Mouse (Mus musculus) testis, adult 2 months (tissue): ENCODE data around the gene Prdm16. TPM values are rescaled to one million over a fixed set of nuclear protein-coding genes. Genes with fewer than 3 reads are reported as not detected.

Experiments
- H3K27ac ChIP-seq: fragments of 200-500 bp; 2 replicates; pipeline ENCODE4 v1.5.1; 2012; ENCODE audit warnings: low read depth, low read length; ENCODE audit not compliant: control insufficient read depth, insufficient read depth
- H3K27me3 ChIP-seq: fragments of 200-500 bp; 2 replicates; pipeline ENCODE4 v1.6.1; 2012; ENCODE audit warnings: mild to moderate bottlenecking, low read length, moderate library complexity; ENCODE audit not compliant: control insufficient read depth, insufficient read depth
- H3K36me3 ChIP-seq: fragments of 200-500 bp; 2 replicates; pipeline ENCODE4 v1.6.1; 2012; ENCODE audit warnings: mild to moderate bottlenecking, low read length; ENCODE audit not compliant: control insufficient read depth, insufficient read depth
- H3K4me1 ChIP-seq: fragments of 200-500 bp; 2 replicates; pipeline ENCODE4 v1.6.1; 2012; ENCODE audit warnings: low read length; ENCODE audit not compliant: control insufficient read depth, insufficient read depth
- H3K4me3 ChIP-seq: fragments of 200-500 bp; 2 replicates; pipeline ENCODE4 v1.5.1; 2012; ENCODE audit warnings: low read depth, mild to moderate bottlenecking, low read length, moderate library complexity, mixed read lengths; ENCODE audit not compliant: control insufficient read depth
- CTCF ChIP-seq: fragments of 200-500 bp; IDR thresholded peaks from 2 replicates; pipeline ENCODE4 v1.5.1; 2012; ENCODE audit warnings: low read depth, mild to moderate bottlenecking, inconsistent platforms, low read length, moderate library complexity; ENCODE audit not compliant: control insufficient read depth, insufficient read depth, insufficient replicate concordance
- POLR2A ChIP-seq: fragments of 200-500 bp; IDR thresholded peaks from 2 replicates; pipeline ENCODE4 v1.6.1; 2012; ENCODE audit warnings: low read depth, mild to moderate bottlenecking, inconsistent platforms, low read length, moderate library complexity; ENCODE audit not compliant: control insufficient read depth
- polyA plus RNA-seq: library from polyadenylated mRNA; depleted of rRNA; stranded (reverse); fragments of >200 nt; gene quantifications from 2 replicates; pipeline ENCODE4 v1.2.3, GENCODE M21; 2012

Gene Prdm16
- polyA plus RNA-seq, 1 experiment = 3.0 TPM

DNA sequence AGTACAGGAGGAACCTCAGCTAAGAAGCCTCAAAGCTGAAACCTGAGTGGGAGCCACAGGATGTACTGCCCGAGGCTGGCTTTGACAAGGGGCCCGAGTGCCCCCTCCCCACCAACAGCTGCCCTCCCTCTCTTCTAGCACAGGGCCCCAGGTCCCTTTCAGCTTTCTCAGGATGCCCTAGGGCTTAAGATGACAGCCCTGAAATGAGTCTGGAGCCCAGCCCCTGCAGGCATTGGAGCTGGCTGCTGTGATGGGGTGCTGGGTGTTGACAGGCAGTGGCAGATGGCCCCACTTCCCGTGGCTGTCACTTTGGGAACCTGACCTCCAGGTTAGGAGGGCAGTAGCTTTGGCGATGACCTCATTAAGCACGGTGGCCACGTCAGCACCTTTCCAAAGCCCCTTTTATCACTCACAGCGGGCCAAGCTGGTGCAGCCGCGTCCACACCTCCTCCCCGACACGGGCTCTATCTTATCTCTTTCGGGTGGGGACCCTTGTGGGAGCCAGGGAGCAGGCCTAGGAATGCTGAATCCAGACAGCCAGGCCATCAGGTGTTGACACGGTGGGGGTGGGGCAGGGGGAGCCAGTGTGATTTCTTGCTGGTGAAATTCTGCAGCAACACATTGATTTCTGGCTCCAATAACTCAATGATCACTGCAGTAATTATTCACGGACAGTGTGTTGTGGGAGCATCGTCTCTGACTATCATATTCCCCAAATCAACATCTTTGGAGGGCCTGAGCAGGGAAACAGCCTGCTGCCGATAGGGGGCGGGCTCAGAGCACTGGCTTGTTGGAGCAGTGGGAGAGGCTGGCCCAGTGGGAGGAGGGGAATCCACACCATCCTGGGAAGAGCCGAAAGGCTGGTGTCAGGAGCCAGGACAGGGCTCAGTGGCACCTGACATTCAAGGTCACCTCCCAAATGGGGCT lies 243.2 kb downstream of the Prdm16 start:
- Histone ChIP-seq H3K36me3 (no peaks in the 10 kb centered on the region), H3K4me3 (no peak overlapping the region), H3K4me1 (no peaks in the 10 kb centered on the region; the same call in 1 of the 2 replicates), H3K27me3 (no peaks in the 10 kb centered on the region), H3K27ac (no peak overlapping the region)
- TF ChIP-seq POLR2A = no peak
- TF ChIP-seq CTCF = 0 out of 2 replicates have a peak, but pooled peaks have one; percentile 15

- Histone ChIP-seq H3K27me3 (no peaks in the 10 kb centered on the region), H3K4me3 (no peak overlapping the region), H3K27ac (no peak overlapping the region), H3K36me3 (no peaks in the 10 kb centered on the region), H3K4me1 (no peaks in the 10 kb centered on the region; the same call in 1 of the 2 replicates)
- TF ChIP-seq CTCF (no peak), POLR2A (no peak)
These were observed 244.0 kb downstream of the Prdm16 start for GRCm38 (mm10) chr4:154392641-154393040.

DNA sequence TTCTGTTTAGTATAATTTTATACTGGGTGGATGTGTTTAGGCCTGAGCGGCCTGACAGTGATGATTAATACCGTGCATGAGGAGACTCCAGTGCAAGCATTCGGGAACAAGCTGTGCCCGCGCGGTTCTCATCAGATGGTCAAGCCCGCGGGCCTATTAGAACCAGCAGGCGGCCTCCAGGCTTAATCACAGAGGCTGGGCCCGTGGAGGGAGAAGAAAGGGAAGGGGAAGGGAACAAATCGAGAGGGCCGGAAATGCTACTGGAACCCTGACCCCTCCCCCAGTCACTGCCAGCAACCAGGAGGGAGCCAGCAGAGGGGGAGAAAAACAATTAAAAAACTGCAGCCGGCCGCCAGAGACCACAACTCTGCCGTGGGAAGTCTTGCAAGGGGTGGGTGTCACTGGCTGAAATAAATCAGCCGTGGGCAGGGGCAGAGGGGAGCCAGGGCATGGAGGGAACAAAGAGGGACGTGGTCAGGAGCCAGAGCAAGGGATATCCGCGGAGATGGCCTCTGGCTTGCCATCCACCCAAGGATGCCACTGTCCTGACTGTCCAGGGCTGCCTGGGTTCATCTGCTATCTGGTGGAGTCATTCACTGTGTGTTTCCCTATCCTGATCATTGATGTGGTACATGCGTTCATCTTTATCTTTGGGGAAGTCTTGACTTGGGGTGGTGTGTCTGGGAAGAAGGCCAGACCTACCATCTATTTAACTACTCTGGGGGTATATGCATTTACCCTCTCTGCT lies 246.2 kb downstream of the Prdm16 start:
- Histone ChIP-seq H3K27ac (no peak overlapping the region), H3K4me3 (no peak overlapping the region), H3K27me3 (no peaks in the 10 kb centered on the region), H3K36me3 (no peaks in the 10 kb centered on the region), H3K4me1 (no peaks in the 10 kb centered on the region)
- TF ChIP-seq POLR2A = no peak
- TF ChIP-seq CTCF = no peak

DNA sequence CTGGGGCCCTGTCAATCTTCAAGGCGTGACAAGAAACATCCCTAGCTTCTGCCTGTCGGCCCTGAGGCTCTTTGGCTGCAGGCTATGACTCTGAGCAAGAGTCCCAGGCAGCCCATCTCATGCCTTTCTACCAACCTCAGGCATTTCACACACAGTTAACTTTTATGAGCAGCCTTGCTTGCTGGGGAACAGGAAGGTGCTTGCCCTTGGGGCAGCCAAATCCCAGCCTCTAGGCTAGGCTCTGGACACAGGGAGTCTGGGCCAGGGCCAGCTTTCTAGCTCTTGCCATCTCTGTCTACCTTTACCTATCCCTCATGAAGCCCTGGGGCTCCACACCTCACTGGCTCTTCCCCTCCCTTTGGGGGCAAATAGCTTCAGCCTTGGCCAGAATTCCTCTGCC lies 247.0 kb downstream of the Prdm16 start:
- no peaks in the 10 kb centered on the region for H3K4me1 ChIP-seq
- H3K27ac ChIP-seq = no peak overlapping the region
- TF ChIP-seq POLR2A = no peak
- no peak for TF ChIP-seq CTCF
- no peaks in the 10 kb centered on the region for H3K27me3 ChIP-seq
- H3K4me3 ChIP-seq = no peak overlapping the region
- H3K36me3 ChIP-seq = no peaks in the 10 kb centered on the region

DNA sequence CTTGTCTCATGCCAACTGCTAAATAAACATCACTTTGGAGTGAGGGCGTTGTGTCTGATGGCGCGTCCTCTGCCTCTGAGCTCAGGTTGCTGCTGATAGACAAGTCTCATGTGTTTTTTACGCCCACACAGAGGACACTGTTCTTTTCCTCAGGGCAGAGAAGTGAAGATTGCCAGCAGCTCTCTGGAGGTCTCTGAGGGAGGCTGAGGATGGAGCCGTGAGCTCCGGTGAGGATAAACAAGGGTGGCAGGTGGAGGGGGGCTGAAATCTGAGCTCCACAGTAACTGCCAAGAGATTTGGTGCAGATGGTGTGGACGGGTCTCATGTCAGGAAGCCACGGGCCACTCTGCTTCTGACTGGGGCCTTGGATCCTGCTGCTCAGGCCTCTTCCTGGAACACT lies 249.9 kb downstream of the Prdm16 start:
- Histone ChIP-seq H3K4me1 (no peaks in the 10 kb centered on the region), H3K27ac (no peak overlapping the region)

DNA sequence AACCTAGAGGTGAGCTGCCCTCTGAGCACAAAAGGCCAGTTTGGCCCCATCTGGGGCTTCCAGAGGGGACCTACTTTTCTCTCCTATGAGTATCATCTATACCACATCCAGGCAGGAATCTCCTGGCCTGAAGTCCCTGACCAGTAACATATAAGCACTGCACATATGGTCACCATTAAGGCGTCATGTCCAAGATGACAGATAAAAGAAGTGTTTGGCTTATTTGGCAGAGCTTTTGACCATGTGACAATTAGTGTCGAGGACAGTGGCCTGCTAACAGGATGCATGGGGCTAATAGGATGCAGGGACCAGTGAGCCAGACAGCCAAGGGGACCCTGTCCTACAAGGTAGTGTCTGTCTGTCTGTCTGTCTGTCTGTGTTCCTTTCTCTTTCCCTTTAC lies 250.8 kb downstream of the Prdm16 start:
- H3K27ac ChIP-seq = no peak overlapping the region
- H3K27me3 ChIP-seq = no peaks in the 10 kb centered on the region
- no peaks in the 10 kb centered on the region for H3K4me1 ChIP-seq
- H3K36me3 ChIP-seq = no peaks in the 10 kb centered on the region
- TF ChIP-seq POLR2A = no peak
- TF ChIP-seq CTCF = no peak
- no peak overlapping the region for H3K4me3 ChIP-seq

More for the DNA sequence above, 249.9 kb downstream of the Prdm16 start:
- Histone ChIP-seq H3K36me3 (no peaks in the 10 kb centered on the region), H3K4me3 (no peak overlapping the region), H3K27me3 (no peaks in the 10 kb centered on the region)
- TF ChIP-seq POLR2A = no peak
- TF ChIP-seq CTCF = no peak

GRCm38 (mm10) chr4:154385208-154385607 lies 251.5 kb downstream of the Prdm16 start:
- Histone ChIP-seq H3K27me3 (no peaks in the 10 kb centered on the region), H3K4me3 (no peak overlapping the region), H3K4me1 (no peaks in the 10 kb centered on the region), H3K36me3 (no peaks in the 10 kb centered on the region), H3K27ac (no peak overlapping the region)
- no peak for TF ChIP-seq POLR2A
- no peak for TF ChIP-seq CTCF
